Mouse (Mus musculus) kidney, adult 2 months (tissue): ENCODE measurements around the gene Camk2g. TPM values are rescaled to one million over a fixed set of nuclear protein-coding genes. Genes with fewer than 3 reads are reported as not detected.

Experiments used
- DNase-seq: peaks from one replicate; pipeline ENCODE4 v3.0.0; 2021
- H3K27ac ChIP-seq: fragments of 200-500 bp; 2 replicates; pipeline ENCODE4 v1.5.1; 2012; ENCODE audit warnings: low read depth, low read length, control low read depth, inconsistent platforms; ENCODE audit not compliant: insufficient read depth
- H3K27me3 ChIP-seq: fragments of 200-500 bp; replicated peaks from 2 replicates; pipeline ENCODE4 v1.6.1; 2012; ENCODE audit warnings: mild to moderate bottlenecking, moderate library complexity, low read length, inconsistent platforms; ENCODE audit not compliant: control insufficient read depth, insufficient read depth
- H3K36me3 ChIP-seq: fragments of 200-500 bp; 2 replicates; pipeline ENCODE4 v1.6.1; 2012; ENCODE audit warnings: mild to moderate bottlenecking, moderate library complexity, low read length, inconsistent platforms; ENCODE audit not compliant: control insufficient read depth, insufficient read depth
- H3K4me1 ChIP-seq: fragments of 200-500 bp; 2 replicates; pipeline ENCODE4 v1.6.1; 2011; ENCODE audit warnings: low read length; ENCODE audit not compliant: control insufficient read depth, insufficient read depth
- H3K4me3 ChIP-seq: fragments of 200-500 bp; 2 replicates; pipeline ENCODE4 v1.5.1; 2011; ENCODE audit warnings: mild to moderate bottlenecking, low read depth, low read length, control low read depth; ENCODE audit not compliant: insufficient read depth
- CTCF ChIP-seq: fragments of 200-500 bp; conservative IDR thresholded peaks from 2 replicates; pipeline ENCODE4 v1.5.1; 2011; ENCODE audit warnings: low read depth, mild to moderate bottlenecking, control low read depth, low read length, moderate library complexity, mixed read lengths; ENCODE audit not compliant: insufficient read depth, insufficient read length
- POLR2A ChIP-seq: fragments of 200-500 bp; IDR thresholded peaks from one replicate; pipeline ENCODE4 v1.6.1; 2011; ENCODE audit warnings: low read depth, low read length, control low read depth
- WGBS: fragments of 180-500 bp; shearing (Covaris S2); methylation state at CpG from one replicate; pipeline ENCODE4 v1.1.7; 2018; 5-methylcytosine and 5-hydroxymethylcytosine counted together
- polyA plus RNA-seq: library from polyadenylated mRNA; depleted of rRNA; stranded (reverse); fragments of >200 nt; gene quantifications from 2 replicates; pipeline ENCODE4 v1.2.3, GENCODE M21; 2012

The Camk2g gene
- polyA plus RNA-seq, 1 experiment, result 15.4 TPM

DNA sequence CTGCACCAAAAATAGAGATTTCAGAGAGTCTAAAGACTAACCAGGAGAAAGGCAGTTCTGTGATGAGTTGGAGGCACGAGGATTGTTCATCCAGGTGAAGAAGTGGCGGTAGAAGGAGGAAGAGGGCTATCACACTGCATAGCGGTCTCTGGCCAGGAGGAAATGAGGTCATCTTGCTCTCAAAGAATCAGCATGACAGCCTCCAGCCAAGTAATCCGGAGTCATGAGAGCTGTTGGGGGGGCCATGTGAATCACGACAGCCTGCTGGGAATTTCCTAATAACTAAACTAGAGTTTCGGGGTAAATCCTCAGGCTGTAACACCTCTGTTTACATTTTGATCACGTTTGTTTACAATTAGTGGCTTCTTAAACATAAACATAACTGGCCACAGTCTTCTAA lies 40.2 kb upstream of the Camk2g start:
- Histone ChIP-seq H3K27me3 (no peaks in the 10 kb centered on the region), H3K27ac (no peak overlapping the region), H3K36me3 (peaks cover 3% of the 10 kb centered on the region; the same call in 1 of the 2 replicates), H3K4me1 (peaks cover 4% of the 10 kb centered on the region; the same call in 1 of the 2 replicates), H3K4me3 (no peak overlapping the region)
- TF ChIP-seq CTCF (no peak), POLR2A (no peak)
- WGBS, result 50% methylated on average over 7 of the region's 7 CpGs
- DNase-seq, result peak; percentile 41

- Histone ChIP-seq H3K4me3 (no peak overlapping the region), H3K27me3 (no peaks in the 10 kb centered on the region)
- no peak for DNase-seq
Measured at GRCm38 (mm10) chr14:20833525-20833924, 39.6 kb upstream of the Camk2g start.

GRCm38 (mm10) chr14:20831915-20832314 lies 38.0 kb upstream of the Camk2g start:
- H3K27ac ChIP-seq, result no peak overlapping the region
- 84% methylated on average over 1 of the region's 1 CpGs for WGBS

More at GRCm38 (mm10) chr14:20833525-20833924, 39.6 kb upstream of the Camk2g start:
- H3K36me3 ChIP-seq, result no peaks in the 10 kb centered on the region; the same call in 1 of the 2 replicates
- no peak overlapping the region for H3K27ac ChIP-seq
- H3K4me1 ChIP-seq, result peaks cover 4% of the 10 kb centered on the region; the same call in 1 of the 2 replicates
- 94% methylated on average over 4 of the region's 4 CpGs for WGBS
- TF ChIP-seq POLR2A (no peak), CTCF (no peak)

DNA sequence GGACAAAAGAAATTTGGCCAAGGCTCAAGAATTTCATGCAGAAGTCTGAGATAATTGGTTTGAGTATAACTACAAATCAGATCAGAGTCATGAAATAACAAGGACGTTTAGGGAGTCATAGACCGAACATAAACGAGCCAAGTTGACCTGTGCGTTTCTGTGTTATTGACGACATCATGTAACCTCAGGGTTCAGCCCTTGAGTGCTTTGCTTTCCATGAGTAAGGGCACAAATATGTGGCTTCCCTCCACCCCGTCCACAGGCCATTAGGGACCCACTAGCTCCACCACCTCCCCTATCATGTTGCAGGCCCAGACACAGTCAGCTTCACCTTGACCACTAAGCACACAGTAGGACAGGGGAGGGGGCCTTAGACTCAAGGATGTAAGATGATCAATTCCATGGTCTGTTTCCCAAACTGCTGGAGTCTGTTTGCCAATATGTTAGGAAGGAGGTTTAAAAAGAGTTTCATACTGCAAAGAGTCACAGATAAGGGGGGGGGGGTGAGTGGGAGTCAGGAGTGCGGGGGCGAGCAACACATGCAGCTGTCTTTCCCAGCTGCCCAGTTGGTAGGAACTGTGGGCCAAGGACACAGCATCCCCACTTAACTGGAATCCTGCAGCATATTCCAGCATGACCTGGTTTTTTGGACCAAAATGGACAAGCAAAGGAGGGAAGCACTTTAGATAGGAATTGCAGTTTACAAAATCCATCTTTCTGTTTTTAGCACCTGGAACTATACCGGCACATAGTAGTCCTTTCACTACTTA lies 37.4 kb upstream of the Camk2g start:
- no peak overlapping the region for H3K4me3 ChIP-seq
- peaks cover 4% of the 10 kb centered on the region; the same call in 1 of the 2 replicates for H3K4me1 ChIP-seq
- no peaks in the 10 kb centered on the region for H3K27me3 ChIP-seq
- no peak for TF ChIP-seq CTCF
- TF ChIP-seq POLR2A, result no peak
- peak; percentile 16 for DNase-seq
- H3K36me3 ChIP-seq, result no peaks in the 10 kb centered on the region
- H3K27ac ChIP-seq, result no peak overlapping the region
- 52% methylated on average over 9 of the region's 9 CpGs for WGBS

More at GRCm38 (mm10) chr14:20831915-20832314, 38.0 kb upstream of the Camk2g start:
- H3K4me3 ChIP-seq, result no peak overlapping the region
- no peaks in the 10 kb centered on the region for H3K27me3 ChIP-seq
- peaks cover 4% of the 10 kb centered on the region; the same call in 1 of the 2 replicates for H3K4me1 ChIP-seq
- TF ChIP-seq CTCF (no peak), POLR2A (no peak)
- no peak for DNase-seq
- H3K36me3 ChIP-seq, result no peaks in the 10 kb centered on the region

DNA sequence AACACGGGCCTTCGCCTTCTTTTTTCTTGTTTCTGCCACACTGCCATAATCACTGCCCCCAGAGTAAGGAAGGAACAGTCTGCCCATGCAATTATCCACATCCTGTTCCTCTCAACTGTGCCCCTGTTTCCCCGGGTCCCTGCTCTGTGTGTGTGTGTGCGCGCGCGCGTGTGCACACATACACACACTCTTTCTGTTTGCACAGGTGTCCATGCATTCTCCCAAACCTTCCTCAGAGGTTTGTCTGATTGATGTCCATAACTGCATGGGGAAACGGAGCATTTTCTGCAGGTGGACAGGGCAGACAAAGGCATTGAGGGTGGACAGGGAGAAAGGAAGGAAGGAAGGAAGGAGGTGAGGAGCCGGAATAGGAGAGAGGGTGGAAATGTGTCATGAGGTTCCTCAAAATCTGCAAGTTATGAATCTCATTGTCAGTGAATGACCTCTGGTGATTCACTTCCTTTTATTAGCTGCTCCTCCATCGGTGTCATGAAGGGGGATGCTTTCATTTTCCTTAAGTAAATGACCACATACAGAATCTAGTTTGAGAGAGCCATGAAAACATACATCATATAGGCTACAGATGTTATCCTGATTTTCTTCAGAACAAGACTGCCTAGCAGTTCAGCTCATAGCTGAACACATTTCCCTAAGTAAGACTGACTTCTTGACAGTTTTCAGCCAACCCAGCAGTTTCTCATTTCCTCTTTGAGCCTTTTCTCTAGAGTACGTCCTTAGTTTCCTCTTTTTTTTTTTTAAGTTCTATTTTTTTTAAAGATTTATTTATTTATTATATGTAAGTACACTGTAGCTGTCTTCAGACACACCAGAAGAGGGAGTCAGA lies 35.9 kb upstream of the Camk2g start:
- Histone ChIP-seq H3K27ac (no peak overlapping the region), H3K4me3 (no peak overlapping the region), H3K36me3 (no peaks in the 10 kb centered on the region), H3K4me1 (no peaks in the 10 kb centered on the region), H3K27me3 (no peaks in the 10 kb centered on the region)
- TF ChIP-seq POLR2A (no peak), CTCF (no peak)
- peak; percentile 36 for DNase-seq
- 61% methylated on average over 12 of the region's 12 CpGs for WGBS

GRCm38 (mm10) chr14:20828524-20828923 lies 34.6 kb upstream of the Camk2g start:
- WGBS, result 84% methylated on average over 3 of the region's 3 CpGs
- H3K4me3 ChIP-seq, result no peak overlapping the region
- no peaks in the 10 kb centered on the region for H3K36me3 ChIP-seq
- H3K4me1 ChIP-seq, result no peaks in the 10 kb centered on the region
- H3K27me3 ChIP-seq, result no peaks in the 10 kb centered on the region
- TF ChIP-seq CTCF (no peak), POLR2A (no peak)
- no peak overlapping the region for H3K27ac ChIP-seq
- no peak for DNase-seq

DNA sequence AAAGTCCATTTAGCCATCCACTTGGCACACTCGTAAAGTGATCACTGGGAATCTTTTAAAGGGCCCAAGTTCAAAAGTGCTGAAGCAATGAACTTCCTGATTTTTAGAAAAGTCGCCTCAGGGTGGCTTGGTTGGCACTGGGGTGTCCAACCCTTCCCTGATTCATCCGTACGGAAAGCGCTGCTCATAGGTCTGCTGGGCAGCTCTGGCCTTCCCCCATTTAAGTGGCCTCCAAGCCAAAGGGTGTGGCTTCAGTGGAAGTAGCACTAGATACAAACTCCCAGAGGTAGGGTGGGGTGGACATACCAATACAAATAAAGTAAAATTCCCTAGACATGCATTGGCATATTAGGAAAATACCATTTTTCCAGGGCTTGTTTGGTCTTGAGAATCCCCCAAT lies 33.6 kb upstream of the Camk2g start:
- no peak overlapping the region for H3K4me3 ChIP-seq

More for the DNA sequence above, 33.6 kb upstream of the Camk2g start:
- DNase-seq, result no peak
- 91% methylated on average over 5 of the region's 5 CpGs for WGBS
- Histone ChIP-seq H3K36me3 (no peaks in the 10 kb centered on the region), H3K4me1 (no peaks in the 10 kb centered on the region), H3K27me3 (no peaks in the 10 kb centered on the region), H3K27ac (no peak overlapping the region)
- TF ChIP-seq CTCF (no peak), POLR2A (no peak)
